Mouse (Mus musculus) lung, adult 10 weeks (tissue): ENCODE data around the gene Slc39a8. TPM values are rescaled to one million over a fixed set of nuclear protein-coding genes. Genes with fewer than 3 reads are reported as not detected.

Experiments used
- polyA plus RNA-seq: library from polyadenylated mRNA; stranded (reverse); fragments of 350-450 nt; fragmentation: Illumina TruSeq; extraction: RNeasy Lipid Tissue Mini Kit (QIAGEN cat#74804); gene quantifications from one replicate; pipeline ENCODE4 v1.2.3, GENCODE M21; 2014; ENCODE audit warnings: low read depth, low replicate concordance; ENCODE audit not compliant: insufficient read depth

Slc39a8 gene
- 80.4 TPM for polyA plus RNA-seq

DNA sequence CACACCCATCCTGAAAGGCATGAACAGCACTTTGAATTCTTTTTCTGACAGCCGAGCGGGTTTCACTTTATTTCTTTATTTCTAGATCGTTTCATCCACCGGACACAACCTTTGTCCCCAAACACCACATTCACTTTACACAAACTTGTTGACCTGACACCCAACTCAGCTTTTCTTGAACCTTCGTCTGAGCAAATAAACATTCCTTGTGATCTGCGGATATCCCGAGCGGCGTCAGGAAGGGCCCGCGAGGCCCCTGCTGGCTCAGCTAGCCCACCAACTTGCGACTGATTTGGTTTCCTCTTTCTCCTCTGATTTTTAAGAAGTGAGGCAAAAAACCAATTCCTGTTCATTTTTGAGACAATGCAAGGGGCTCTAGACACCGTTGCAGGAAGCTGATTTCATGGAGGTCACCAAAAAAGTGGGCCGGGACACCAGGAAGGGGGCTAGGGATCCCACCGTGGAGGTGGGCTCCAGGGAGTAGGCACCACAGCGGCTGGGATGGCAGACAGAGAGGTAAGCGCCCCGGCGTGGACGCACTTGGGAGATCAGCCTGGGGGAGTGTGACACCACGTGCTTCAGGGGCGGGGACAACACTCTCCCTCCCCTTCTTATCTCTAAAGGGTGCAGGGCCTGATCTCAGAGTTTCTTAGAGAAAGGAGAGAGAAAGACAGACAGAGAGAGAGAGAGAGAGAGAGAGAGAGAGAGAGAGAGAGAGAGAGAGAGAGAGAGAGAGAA is at the start of gene Slc39a8:
TSS of gene Slc39a8 (plus strand) at position 264 of the 738 bp plus-strand sequence.

Other genes with a start within 250 kb of the Slc39a8 start
- 45.3 TPM for gene Nfkb1, start 133.7 kb upstream of the Slc39a8 start, polyA plus RNA-seq